Mouse (Mus musculus) forebrain, embryonic 11.5 days (tissue): Measurements from ENCODE around the gene Foxs1. TPM values are rescaled to one million over a fixed set of nuclear protein-coding genes. Genes with fewer than 3 reads are reported as not detected.

Experiments used
- ATAC-seq: fragments of 200-750 bp; cut with Nextera tagmentation; replicated peaks from 2 replicates; pipeline ENCODE4 v1.8.0; 2017; ENCODE audit warnings: moderate TSS enrichment; ENCODE audit not compliant: low FRiP score
- DNase-seq: peaks from one replicate; pipeline ENCODE4 v3.0.0-alpha.2; 2017; ENCODE audit warnings: low spot score
- H3K27ac ChIP-seq: fragments of 300-500 bp; sonication (generic); 2 replicates; pipeline ENCODE4 v1.5.1; 2014; ENCODE audit warnings: low read depth, low read length
- H3K27me3 ChIP-seq: fragments of 300-500 bp; sonication (generic); 2 replicates; pipeline ENCODE4 v1.6.1; 2014; ENCODE audit warnings: mild to moderate bottlenecking, low read length, mixed read lengths; ENCODE audit not compliant: control insufficient read depth, insufficient read depth
- H3K36me3 ChIP-seq: fragments of 300-500 bp; sonication (generic); 2 replicates; pipeline ENCODE4 v1.6.1; 2014; ENCODE audit warnings: mild to moderate bottlenecking, low read length, moderate library complexity, mixed read lengths; ENCODE audit not compliant: control insufficient read depth, insufficient read depth
- H3K4me1 ChIP-seq: fragments of 300-500 bp; sonication (generic); replicated peaks from 2 replicates; pipeline ENCODE4 v1.6.1; 2014; ENCODE audit warnings: low read length, mixed read lengths; ENCODE audit not compliant: control insufficient read depth, insufficient read depth
- H3K4me2 ChIP-seq: fragments of 300-500 bp; sonication (generic); 2 replicates; pipeline ENCODE4 v1.6.1; 2014; ENCODE audit warnings: low read depth, mild to moderate bottlenecking, low read length, moderate library complexity, mixed read lengths; ENCODE audit not compliant: severe bottlenecking
- H3K4me3 ChIP-seq: fragments of 300-500 bp; sonication (generic); 2 replicates; pipeline ENCODE4 v1.5.1; 2014; ENCODE audit warnings: low read depth, low read length
- H3K9ac ChIP-seq: fragments of 300-500 bp; sonication (generic); 2 replicates; pipeline ENCODE4 v1.6.1; 2014; ENCODE audit warnings: low read length
- H3K9me3 ChIP-seq: fragments of 300-500 bp; sonication (generic); 2 replicates; pipeline ENCODE4 v1.6.1; 2016; ENCODE audit warnings: low read length, mixed read lengths; ENCODE audit not compliant: control insufficient read depth
- WGBS: fragments of 180-500 bp; shearing (Covaris S2); extraction: QIAGEN DNeasy Blood & Tissue Kit; methylation state at CpG from one replicate; pipeline ENCODE4 v1.1.7; 2014; 5-methylcytosine and 5-hydroxymethylcytosine counted together
- polyA plus RNA-seq: library from polyadenylated mRNA; unstranded; fragments of >200 nt; fragmentation: Nextera tagmentation; extraction: Ambion mirVana; gene quantifications from 2 replicates; pipeline ENCODE4 v1.2.1, GENCODE M21; 2014

Foxs1 gene
- polyA plus RNA-seq, 1 experiment from 2014 or later: 1.4 TPM

DNA sequence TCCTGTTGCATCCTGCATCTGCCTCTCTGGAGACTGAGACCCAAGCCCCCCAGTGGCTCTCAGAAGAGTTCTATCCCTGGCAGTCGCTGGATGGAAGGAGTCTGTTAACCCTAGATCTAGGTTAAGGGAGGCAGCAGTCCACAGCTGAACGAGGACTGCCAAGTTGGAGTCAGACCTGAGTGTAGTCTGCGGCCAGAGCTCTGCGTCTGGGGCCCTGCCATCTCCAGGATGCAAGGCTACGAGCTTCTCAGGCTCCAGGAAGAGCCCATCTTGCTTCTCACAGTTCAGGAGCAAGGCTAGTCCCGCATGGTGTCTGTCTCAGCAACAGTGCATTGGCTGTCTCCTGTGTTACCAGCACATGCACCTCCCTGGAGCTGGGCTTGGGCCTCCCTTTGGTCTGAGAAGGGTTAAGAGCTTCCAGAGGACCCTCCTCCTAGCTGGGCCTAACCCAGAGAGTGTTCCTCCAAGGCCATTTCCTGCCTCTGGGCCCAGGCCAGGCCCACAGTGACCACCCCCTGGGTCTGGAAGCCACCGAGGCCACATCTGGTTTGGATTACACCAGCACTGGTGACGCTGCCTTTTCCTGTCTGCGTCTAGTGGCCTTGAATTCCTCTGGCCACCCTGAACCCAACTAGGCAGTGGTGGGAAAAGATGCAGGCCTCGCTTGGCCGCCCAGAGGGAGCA is 7.7 kb downstream of the Foxs1 start:
- Histone ChIP-seq H3K27me3 (no peaks in the 10 kb centered on the region), H3K4me2 (no peak overlapping the region), H3K4me3 (no peak overlapping the region), H3K9me3 (no peaks in the 10 kb centered on the region), H3K4me1 (0 out of 2 replicates have a peak, but pooled peaks cover 2% of the 10 kb centered on the region), H3K9ac (no peak overlapping the region), H3K27ac (no peak overlapping the region), H3K36me3 (no peaks in the 10 kb centered on the region)
- ATAC-seq: no peak
- DNase-seq: no peak
- 69% methylated on average over 11 of the region's 11 CpGs for WGBS

DNA sequence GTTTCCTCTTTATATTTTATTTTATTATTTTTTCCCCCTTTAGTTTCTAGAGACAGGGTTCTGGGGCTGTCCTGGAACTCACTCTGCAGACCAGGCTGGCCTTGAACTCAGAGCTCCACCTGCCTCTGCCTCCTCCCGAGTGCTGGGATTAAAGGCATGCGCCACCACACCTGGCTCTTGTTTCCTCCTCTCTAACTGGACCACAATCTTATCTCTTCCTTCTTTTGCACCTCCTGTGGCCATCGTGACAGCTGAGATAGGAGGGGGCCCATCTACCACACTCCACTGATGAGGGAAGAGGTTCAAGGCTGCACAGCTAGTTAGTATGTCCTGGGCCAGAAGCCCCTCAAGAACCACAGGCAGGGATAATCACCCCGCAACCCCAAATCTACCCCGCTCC is 8.5 kb downstream of the Foxs1 start:
- DNase-seq (no peak), ATAC-seq (no peak)
- Histone ChIP-seq H3K27ac (no peak overlapping the region), H3K27me3 (no peaks in the 10 kb centered on the region), H3K9ac (no peak overlapping the region), H3K4me3 (no peak overlapping the region), H3K9me3 (no peaks in the 10 kb centered on the region), H3K36me3 (no peaks in the 10 kb centered on the region), H3K4me1 (0 out of 2 replicates have a peak, but pooled peaks cover 2% of the 10 kb centered on the region), H3K4me2 (no peak overlapping the region)
- 86% methylated on average over 5 of the region's 5 CpGs for WGBS

DNA sequence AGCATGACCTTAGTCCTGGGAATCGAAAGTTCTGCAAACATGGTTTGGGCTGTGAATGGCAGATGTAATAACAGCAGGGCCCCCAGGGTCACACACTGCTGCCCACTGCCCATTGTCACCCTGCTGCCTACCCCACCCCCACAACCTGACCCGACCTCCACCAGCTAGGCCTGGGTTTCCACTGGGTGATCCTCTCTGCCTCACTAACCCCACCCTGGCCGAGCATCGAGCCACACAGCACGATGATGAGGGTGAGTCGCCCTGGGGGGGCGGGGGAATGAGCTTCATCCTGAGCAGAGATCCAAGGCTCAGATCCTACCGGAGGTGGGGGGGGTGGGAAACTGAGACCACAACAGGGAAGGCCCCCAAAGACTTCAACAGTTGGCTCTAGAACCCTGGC is 8.9 kb downstream of the Foxs1 start:
- Histone ChIP-seq H3K36me3 (no peaks in the 10 kb centered on the region), H3K4me1 (0 out of 2 replicates have a peak, but pooled peaks cover 2% of the 10 kb centered on the region), H3K4me2 (no peak overlapping the region), H3K27ac (no peak overlapping the region), H3K9ac (no peak overlapping the region), H3K27me3 (no peaks in the 10 kb centered on the region), H3K4me3 (no peak overlapping the region), H3K9me3 (no peaks in the 10 kb centered on the region)
- WGBS: 61% methylated on average over 8 of the region's 8 CpGs
- ATAC-seq (no peak), DNase-seq (no peak)

DNA sequence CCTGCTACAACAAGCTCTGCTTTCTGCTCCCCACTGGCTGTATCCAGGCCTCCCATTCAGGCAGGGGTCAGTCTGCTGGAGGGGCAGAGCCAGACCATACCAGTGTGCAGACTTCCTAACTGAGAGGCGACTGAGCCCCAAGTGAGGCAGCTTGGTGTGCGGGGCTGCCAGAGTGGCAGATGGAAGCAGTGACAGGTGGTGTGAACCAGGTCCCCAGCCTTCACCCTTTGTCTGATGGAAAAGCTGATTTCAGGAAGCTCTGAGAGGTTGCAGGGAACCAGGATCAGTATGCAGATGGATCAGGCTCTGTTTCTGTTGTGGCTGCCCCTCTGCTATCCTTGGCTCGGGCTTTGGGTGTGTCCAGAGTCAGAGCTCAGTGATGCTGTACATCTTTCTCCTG is 9.4 kb downstream of the Foxs1 start:
- ATAC-seq: no peak
- Histone ChIP-seq H3K27me3 (no peaks in the 10 kb centered on the region), H3K4me2 (no peak overlapping the region), H3K9ac (no peak overlapping the region), H3K4me1 (0 out of 2 replicates have a peak, but pooled peaks cover 2% of the 10 kb centered on the region), H3K27ac (no peak overlapping the region), H3K9me3 (no peaks in the 10 kb centered on the region), H3K4me3 (no peak overlapping the region), H3K36me3 (no peaks in the 10 kb centered on the region)
- no peak for DNase-seq
- 80% methylated on average over 3 of the region's 3 CpGs for WGBS

DNA sequence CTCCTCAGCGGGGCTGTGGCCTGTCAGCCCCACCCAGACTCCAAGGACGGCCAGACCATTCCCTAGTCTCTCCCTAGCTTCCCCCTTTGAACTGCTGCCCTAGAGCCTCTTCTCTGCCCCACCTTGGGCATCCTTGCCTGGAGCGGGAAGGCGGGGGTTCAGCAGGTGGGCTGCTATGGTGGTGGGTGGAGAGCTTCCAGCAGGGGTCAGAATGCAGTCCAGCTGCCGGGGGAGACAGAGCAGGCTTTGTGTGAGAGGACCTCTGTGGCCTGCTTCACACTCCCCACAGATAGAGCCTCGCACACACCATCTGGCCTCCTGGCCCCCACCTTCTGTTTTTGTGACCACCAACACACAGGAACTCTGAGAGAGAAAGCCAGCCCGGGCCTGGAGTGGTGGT is 10.6 kb downstream of the Foxs1 start:
- no peak for DNase-seq
- Histone ChIP-seq H3K27me3 (no peaks in the 10 kb centered on the region), H3K9me3 (no peaks in the 10 kb centered on the region), H3K4me3 (no peak overlapping the region), H3K4me1 (0 out of 2 replicates have a peak, but pooled peaks cover 2% of the 10 kb centered on the region), H3K27ac (no peak overlapping the region), H3K36me3 (no peaks in the 10 kb centered on the region), H3K9ac (no peak overlapping the region), H3K4me2 (no peak overlapping the region)
- whole genome bisulfite sequencing: 35% methylated on average over 6 of the region's 7 CpGs
- no peak for ATAC-seq

DNA sequence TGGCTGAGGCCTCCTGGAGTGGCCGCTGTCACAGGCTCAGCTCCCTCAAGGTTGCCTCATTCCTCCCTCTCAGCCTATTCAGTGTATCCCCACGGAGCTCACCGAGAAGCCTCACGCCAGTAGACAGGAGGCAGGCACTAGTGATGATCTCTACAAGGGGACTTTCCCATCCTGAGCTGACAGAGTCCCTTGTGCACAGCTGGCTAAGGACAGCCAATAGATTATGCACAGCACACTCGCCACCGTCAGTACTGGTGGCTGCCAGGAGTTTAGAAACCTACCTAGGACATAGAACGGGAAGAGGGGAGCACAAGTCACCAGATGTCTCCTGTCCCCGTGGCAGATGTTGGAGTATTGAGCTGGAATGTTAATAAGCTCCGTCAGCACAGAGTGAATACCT is 15.3 kb downstream of the Foxs1 start:
- Histone ChIP-seq H3K36me3 (no peaks in the 10 kb centered on the region), H3K4me2 (no peak overlapping the region), H3K27ac (no peak overlapping the region), H3K27me3 (peaks cover 11% of the 10 kb centered on the region; the same call in 1 of the 2 replicates), H3K4me1 (0 out of 2 replicates have a peak, but pooled peaks cover 2% of the 10 kb centered on the region), H3K9me3 (no peaks in the 10 kb centered on the region), H3K9ac (no peak overlapping the region), H3K4me3 (no peak overlapping the region)
- DNase-seq (no peak), ATAC-seq (no peak)
- WGBS: 67% methylated on average over 9 of the region's 9 CpGs

DNA sequence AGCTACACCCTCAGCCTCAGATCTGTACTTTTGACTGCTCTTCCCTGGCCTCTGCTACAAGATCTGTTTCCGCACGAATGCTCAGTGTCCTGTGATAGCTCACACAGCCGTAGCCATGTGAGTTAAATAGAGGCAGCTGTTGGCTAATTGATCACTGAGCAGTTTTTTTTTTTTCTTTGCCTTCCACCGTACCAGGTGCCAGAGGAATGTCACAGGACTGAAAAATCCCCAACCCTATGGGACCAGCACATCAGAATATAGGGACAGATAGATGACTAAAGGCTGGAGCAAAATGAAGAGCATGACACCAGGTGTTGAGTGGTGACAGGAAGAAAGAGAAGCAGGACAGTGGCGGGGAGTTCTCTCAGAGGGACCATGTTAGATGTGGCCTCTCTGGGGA is 16.9 kb downstream of the Foxs1 start:
- DNase-seq (no peak), ATAC-seq (no peak)
- no peak overlapping the region for H3K4me2 ChIP-seq
- H3K4me3 ChIP-seq: no peak overlapping the region
- H3K9me3 ChIP-seq: no peaks in the 10 kb centered on the region
- H3K27ac ChIP-seq: no peak overlapping the region
- WGBS: 59% methylated on average over 5 of the region's 5 CpGs
- H3K4me1 ChIP-seq: no peaks in the 10 kb centered on the region
- no peaks in the 10 kb centered on the region for H3K36me3 ChIP-seq
- H3K9ac ChIP-seq: no peak overlapping the region
- H3K27me3 ChIP-seq: peaks cover 19% of the 10 kb centered on the region

DNA sequence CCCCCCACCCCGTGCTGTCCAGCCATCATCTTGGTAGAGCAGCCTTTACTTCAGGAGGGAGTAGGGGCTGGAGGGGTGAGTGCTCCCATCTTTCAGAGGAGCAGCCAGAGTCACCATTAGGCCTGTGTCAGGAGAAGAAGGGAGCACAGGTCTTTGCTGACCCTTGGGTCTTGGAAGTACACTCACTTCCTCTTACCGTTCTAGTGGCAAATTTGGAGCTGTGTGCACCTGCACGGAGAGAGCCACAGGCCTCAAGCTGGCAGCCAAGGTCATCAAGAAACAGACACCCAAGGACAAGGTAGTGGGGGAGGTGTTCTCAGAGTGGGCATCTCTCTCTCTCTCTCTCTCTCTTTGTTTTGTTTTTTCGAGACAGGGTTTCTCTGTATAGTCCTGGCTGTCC is 17.6 kb downstream of the Foxs1 start:
- no peaks in the 10 kb centered on the region for H3K36me3 ChIP-seq
- H3K9me3 ChIP-seq: no peaks in the 10 kb centered on the region
- 74% methylated on average over 4 of the region's 4 CpGs for WGBS
- DNase-seq (no peak), ATAC-seq (no peak)
- H3K27ac ChIP-seq: no peak overlapping the region
- H3K4me2 ChIP-seq: no peak overlapping the region
- H3K27me3 ChIP-seq: peaks cover 21% of the 10 kb centered on the region
- H3K4me1 ChIP-seq: no peaks in the 10 kb centered on the region
- no peak overlapping the region for H3K9ac ChIP-seq
- H3K4me3 ChIP-seq: no peak overlapping the region
